Mouse (Mus musculus) liver, embryonic 15.5 days (tissue): ENCODE measurements around the gene Slc39a11. TPM values are rescaled to one million over a fixed set of nuclear protein-coding genes. Genes with fewer than 3 reads are reported as not detected.

Experiments used
- ATAC-seq: fragments of 200-750 bp; cut with Nextera tagmentation; 2 replicates; pipeline ENCODE4 v1.8.0; 2017; ENCODE audit warnings: moderate number of reproducible peaks, mild to moderate bottlenecking, moderate library complexity; ENCODE audit not compliant: insufficient read depth
- H3K27ac ChIP-seq: fragments of 300-500 bp; sonication (generic); replicated peaks from 2 replicates; pipeline ENCODE4 v1.5.1; 2015; ENCODE audit warnings: mild to moderate bottlenecking, inconsistent platforms
- H3K27me3 ChIP-seq: fragments of 300-500 bp; sonication (generic); 2 replicates; pipeline ENCODE4 v1.6.1; 2015; ENCODE audit warnings: mild to moderate bottlenecking, inconsistent platforms
- H3K36me3 ChIP-seq: fragments of 300-500 bp; sonication (generic); replicated peaks from 2 replicates; pipeline ENCODE4 v1.6.1; 2015; ENCODE audit warnings: moderate library complexity, mild to moderate bottlenecking, inconsistent platforms
- H3K4me1 ChIP-seq: fragments of 300-500 bp; sonication (generic); replicated peaks from 2 replicates; pipeline ENCODE4 v1.6.1; 2015; ENCODE audit warnings: inconsistent platforms
- H3K4me2 ChIP-seq: fragments of 300-500 bp; sonication (generic); 2 replicates; pipeline ENCODE4 v1.6.1; 2015; ENCODE audit warnings: moderate library complexity, mild to moderate bottlenecking, inconsistent platforms
- H3K4me3 ChIP-seq: fragments of 300-500 bp; sonication (generic); replicated peaks from 2 replicates; pipeline ENCODE4 v1.5.1; 2015; ENCODE audit warnings: mild to moderate bottlenecking, inconsistent platforms
- H3K9ac ChIP-seq: fragments of 300-500 bp; sonication (generic); 2 replicates; pipeline ENCODE4 v1.6.1; 2015; ENCODE audit warnings: moderate library complexity, mild to moderate bottlenecking, inconsistent platforms
- H3K9me3 ChIP-seq: fragments of 300-500 bp; sonication (generic); replicated peaks from 2 replicates; pipeline ENCODE4 v1.6.1; 2016; ENCODE audit warnings: inconsistent platforms
- WGBS: fragments of 180-500 bp; shearing (Covaris S2); methylation state at CpG from one replicate; pipeline ENCODE4 v1.1.7; 2015; ENCODE audit warnings: mixed read lengths; ENCODE audit not compliant: insufficient replicate concordance; 5-methylcytosine and 5-hydroxymethylcytosine counted together
- polyA plus RNA-seq: library from polyadenylated mRNA; unstranded; fragments of >200 nt; fragmentation: Nextera tagmentation; extraction: Ambion mirVana; gene quantifications from 2 replicates; pipeline ENCODE4 v1.2.1, GENCODE M21; 2015

Gene Slc39a11
- polyA plus RNA-seq, 1 experiment from 2014 or later, result 12.4 TPM

GRCm38 (mm10) chr11:113654561-113655270 is 4.8 kb upstream of the Slc39a11 start:
- 85% methylated on average over 18 of the region's 18 CpGs for WGBS
- Histone ChIP-seq H3K4me3 (no peak overlapping the region), H3K9ac (no peak overlapping the region), H3K9me3 (no peaks in the 10 kb centered on the region), H3K27me3 (no peaks in the 10 kb centered on the region), H3K4me1 (peaks cover 21% of the 10 kb centered on the region), H3K27ac (no peak overlapping the region), H3K4me2 (no peak overlapping the region), H3K36me3 (peaks cover 84% of the 10 kb centered on the region)
- ATAC-seq, result no peak

- H3K4me3 ChIP-seq, result no peak overlapping the region
- no peaks in the 10 kb centered on the region for H3K9me3 ChIP-seq
- H3K27ac ChIP-seq, result no peak overlapping the region
- WGBS, result 94% methylated on average over 15 of the region's 15 CpGs
- no peak overlapping the region for H3K9ac ChIP-seq
- peaks cover 78% of the 10 kb centered on the region for H3K36me3 ChIP-seq
- no peak for ATAC-seq
- H3K27me3 ChIP-seq, result no peaks in the 10 kb centered on the region
- peaks cover 21% of the 10 kb centered on the region for H3K4me1 ChIP-seq
- no peak overlapping the region for H3K4me2 ChIP-seq
Measured at GRCm38 (mm10) chr11:113654105-113654504, 4.2 kb upstream of the Slc39a11 start.

DNA sequence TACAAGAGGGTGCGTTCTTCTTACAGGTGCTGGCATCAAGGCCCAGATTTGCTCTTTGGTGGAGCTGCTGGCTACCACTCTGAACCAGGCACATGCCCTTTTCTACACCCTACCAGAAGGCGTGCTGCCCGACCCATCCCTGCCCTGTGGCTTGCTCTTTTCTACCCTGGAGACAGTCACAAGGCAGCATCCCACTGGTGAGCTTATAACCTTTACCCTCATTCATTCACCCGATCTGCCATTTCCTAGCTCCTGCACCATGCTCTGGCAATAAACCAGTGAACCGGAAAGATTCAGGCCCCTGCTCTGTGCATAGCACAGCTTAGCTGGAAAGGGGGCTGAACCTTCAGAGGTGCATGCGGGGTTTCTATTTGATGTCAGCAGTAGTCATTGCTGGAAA is 2.6 kb upstream of the Slc39a11 start:
- Histone ChIP-seq H3K9ac (no peak overlapping the region), H3K36me3 (peaks cover 62% of the 10 kb centered on the region), H3K4me3 (no peak overlapping the region), H3K27ac (no peak overlapping the region; the same call in 1 of the 2 replicates), H3K4me2 (no peak overlapping the region), H3K9me3 (no peaks in the 10 kb centered on the region), H3K27me3 (peaks cover 2% of the 10 kb centered on the region; the same call in 1 of the 2 replicates), H3K4me1 (peaks cover 37% of the 10 kb centered on the region)
- WGBS, result 88% methylated on average over 6 of the region's 6 CpGs
- no peak for ATAC-seq

- 0 out of 2 replicates have a peak overlapping the region, but pooled peaks have one; percentile 96 for H3K4me3 ChIP-seq
- peak overlapping the region; percentile 75; the same call in 1 of the 2 replicates for H3K4me2 ChIP-seq
- H3K4me1 ChIP-seq, result peaks cover 38% of the 10 kb centered on the region
- 59% methylated on average over 8 of the region's 8 CpGs for WGBS
- H3K27me3 ChIP-seq, result peaks cover 6% of the 10 kb centered on the region; the same call in 1 of the 2 replicates
- no peak for ATAC-seq
- peaks cover 56% of the 10 kb centered on the region for H3K36me3 ChIP-seq
- H3K27ac ChIP-seq, result peak overlapping the region; percentile 83
- no peaks in the 10 kb centered on the region for H3K9me3 ChIP-seq
- H3K9ac ChIP-seq, result no peak overlapping the region
Measured at GRCm38 (mm10) chr11:113651907-113652273, 2.0 kb upstream of the Slc39a11 start.

- Histone ChIP-seq H3K4me3 (peak overlapping the region; percentile 96), H3K36me3 (peaks cover 50% of the 10 kb centered on the region), H3K27me3 (peaks cover 6% of the 10 kb centered on the region; the same call in 1 of the 2 replicates), H3K27ac (peak overlapping the region; percentile 83), H3K9ac (peak overlapping the region; percentile 28; the same call in 1 of the 2 replicates), H3K4me1 (peaks cover 38% of the 10 kb centered on the region), H3K4me2 (peak overlapping the region; percentile 75), H3K9me3 (no peaks in the 10 kb centered on the region)
- peak; percentile 46 for ATAC-seq
- 55% methylated on average over 22 of the region's 22 CpGs for WGBS
Measured at GRCm38 (mm10) chr11:113651206-113651906, 1.5 kb upstream of the Slc39a11 start.

GRCm38 (mm10) chr11:113648690-113649352 is 1.1 kb downstream of the Slc39a11 start, which contains the start of gene Cog1:
Cog1 (plus strand) TSS chr11:113649169.
- peak; percentile 6; the same call in 1 of the 2 replicates for ATAC-seq
- Histone ChIP-seq H3K4me2 (peak within 1 kb of the TSS; percentile 75), H3K27me3 (peaks cover 6% of the 10 kb centered on the region; the same call in 1 of the 2 replicates), H3K9ac (peak within 1 kb of the TSS; percentile 93), H3K4me3 (peak within 1 kb of the TSS; percentile 96), H3K36me3 (peaks cover 25% of the 10 kb centered on the region), H3K27ac (peak within 1 kb of the TSS; percentile 83), H3K9me3 (no peaks in the 10 kb centered on the region), H3K4me1 (peaks cover 38% of the 10 kb centered on the region)
- WGBS, result 40% methylated on average over 26 of the region's 26 CpGs

DNA sequence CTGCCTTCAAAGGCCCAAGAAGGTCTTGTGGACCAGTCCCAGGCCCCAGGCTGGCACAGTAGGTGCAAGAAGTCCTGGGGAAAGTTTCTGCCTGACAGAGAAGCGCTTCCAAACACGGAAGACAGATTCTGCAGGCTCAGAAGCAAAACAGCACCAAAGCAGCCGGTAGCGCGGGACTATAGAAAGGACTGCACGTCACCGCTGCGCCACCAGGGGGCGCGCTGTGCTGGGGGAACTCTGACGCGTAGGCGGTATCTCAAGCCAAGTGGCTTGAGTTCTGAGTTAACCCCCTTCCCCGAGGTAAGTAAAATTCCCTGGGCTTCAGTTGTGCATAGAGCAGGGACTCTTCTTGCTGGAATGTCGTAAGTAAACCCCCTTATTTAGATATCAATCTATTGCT is 1.7 kb downstream of the Slc39a11 start:
- H3K4me3 ChIP-seq, result no peak overlapping the region; the same call in 1 of the 2 replicates
- WGBS, result 2% methylated on average over 15 of the region's 15 CpGs
- ATAC-seq, result no peak
- peaks cover 18% of the 10 kb centered on the region for H3K36me3 ChIP-seq
- 0 out of 2 replicates have a peak overlapping the region, but pooled peaks have one; percentile 51 for H3K27ac ChIP-seq
- peaks cover 38% of the 10 kb centered on the region for H3K4me1 ChIP-seq
- H3K9me3 ChIP-seq, result no peaks in the 10 kb centered on the region
- no peak overlapping the region for H3K9ac ChIP-seq
- peaks cover 6% of the 10 kb centered on the region; the same call in 1 of the 2 replicates for H3K27me3 ChIP-seq
- peak overlapping the region; percentile 75 for H3K4me2 ChIP-seq

GRCm38 (mm10) chr11:113645181-113645580 is 4.7 kb downstream of the Slc39a11 start:
- H3K36me3 ChIP-seq, result no peaks in the 10 kb centered on the region
- H3K27ac ChIP-seq, result no peak overlapping the region
- H3K4me2 ChIP-seq, result no peak overlapping the region
- no peaks in the 10 kb centered on the region for H3K9me3 ChIP-seq
- no peak for ATAC-seq
- H3K9ac ChIP-seq, result no peak overlapping the region
- 75% methylated on average over 3 of the region's 3 CpGs for WGBS
- no peak overlapping the region for H3K4me3 ChIP-seq
- peaks cover 6% of the 10 kb centered on the region; the same call in 1 of the 2 replicates for H3K27me3 ChIP-seq
- H3K4me1 ChIP-seq, result peaks cover 20% of the 10 kb centered on the region

- H3K4me1 ChIP-seq, result no peaks in the 10 kb centered on the region
- H3K4me2 ChIP-seq, result no peak overlapping the region
- H3K9ac ChIP-seq, result no peak overlapping the region
- H3K36me3 ChIP-seq, result no peaks in the 10 kb centered on the region
- no peaks in the 10 kb centered on the region for H3K9me3 ChIP-seq
- 81% methylated on average over 12 of the region's 12 CpGs for WGBS
- H3K27me3 ChIP-seq, result no peaks in the 10 kb centered on the region
- H3K4me3 ChIP-seq, result no peak overlapping the region
- no peak for ATAC-seq
- H3K27ac ChIP-seq, result no peak overlapping the region
Measured at GRCm38 (mm10) chr11:113638680-113639079, 11.2 kb downstream of the Slc39a11 start.

GRCm38 (mm10) chr11:113634699-113635121 is 15.2 kb downstream of the Slc39a11 start:
- Histone ChIP-seq H3K9me3 (no peaks in the 10 kb centered on the region), H3K4me2 (no peak overlapping the region), H3K27me3 (0 out of 2 replicates have a peak, but pooled peaks cover 3% of the 10 kb centered on the region), H3K4me3 (no peak overlapping the region), H3K9ac (no peak overlapping the region), H3K36me3 (no peaks in the 10 kb centered on the region), H3K4me1 (no peaks in the 10 kb centered on the region; the same call in 1 of the 2 replicates), H3K27ac (no peak overlapping the region)
- WGBS, result 63% methylated on average over 10 of the region's 10 CpGs
- ATAC-seq, result no peak
